Mouse (Mus musculus) lung, embryonic 14.5 days (tissue): Measurements from ENCODE around the gene Stpg3. TPM values are rescaled to one million over a fixed set of nuclear protein-coding genes. Genes with fewer than 3 reads are reported as not detected.
A peak's percentile ranks its signal among the peaks of the same experiment; 100 is the strongest.

Experiments used
- ATAC-seq: fragments of 200-750 bp; cut with Nextera tagmentation; 2 replicates; pipeline ENCODE4 v1.8.0; 2017; ENCODE audit warnings: mild to moderate bottlenecking, moderate TSS enrichment, moderate library complexity; ENCODE audit not compliant: insufficient read depth
- DNase-seq: peaks from one replicate; pipeline ENCODE4 v3.0.0-alpha.2; 2015
- H3K27ac ChIP-seq: fragments of 300-500 bp; sonication (generic); 2 replicates; pipeline ENCODE4 v1.5.1; 2014; ENCODE audit warnings: low read depth, mild to moderate bottlenecking, moderate library complexity
- H3K27me3 ChIP-seq: fragments of 300-500 bp; sonication (generic); 2 replicates; pipeline ENCODE4 v1.6.1; 2014; ENCODE audit warnings: low read length, control low read depth; ENCODE audit not compliant: insufficient read depth
- H3K36me3 ChIP-seq: fragments of 300-500 bp; sonication (generic); 2 replicates; pipeline ENCODE4 v1.6.1; 2014; ENCODE audit warnings: control low read depth; ENCODE audit not compliant: insufficient read depth
- H3K4me1 ChIP-seq: fragments of 300-500 bp; sonication (generic); 2 replicates; pipeline ENCODE4 v1.6.1; 2014; ENCODE audit warnings: antibody characterized with exemption, control low read depth; ENCODE audit not compliant: insufficient read depth
- H3K4me2 ChIP-seq: fragments of 300-500 bp; sonication (generic); 2 replicates; pipeline ENCODE4 v1.6.1; 2014; ENCODE audit warnings: mild to moderate bottlenecking
- H3K4me3 ChIP-seq: fragments of 300-500 bp; sonication (generic); 2 replicates; pipeline ENCODE4 v1.5.1; 2014; ENCODE audit warnings: low read depth, low read length
- H3K9ac ChIP-seq: fragments of 300-500 bp; sonication (generic); 2 replicates; pipeline ENCODE4 v1.6.1; 2014
- H3K9me3 ChIP-seq: fragments of 300-500 bp; sonication (generic); 2 replicates; pipeline ENCODE4 v1.6.1; 2016; ENCODE audit warnings: low read depth, low read length, control low read depth
- CTCF ChIP-seq: IDR thresholded peaks from 2 replicates; pipeline ENCODE4 v1.5.1; 2016; ENCODE audit warnings: antibody characterized with exemption, low read depth
- WGBS: fragments of 180-500 bp; shearing (Covaris S2); extraction: QIAGEN DNeasy Blood & Tissue Kit; methylation state at CpG from one replicate; pipeline ENCODE4 v1.1.7; 2014; 5-methylcytosine and 5-hydroxymethylcytosine counted together
- polyA plus RNA-seq: library from polyadenylated mRNA; unstranded; fragments of >200 nt; fragmentation: Nextera tagmentation; extraction: Ambion mirVana; gene quantifications from 2 replicates; pipeline ENCODE4 v1.2.1, GENCODE M21; 2014

Stpg3 gene
- polyA plus RNA-seq, 1 experiment from 2014 or later, result not detected

- no peaks in the 10 kb centered on the region for H3K9me3 ChIP-seq
- H3K36me3 ChIP-seq, result no peaks in the 10 kb centered on the region
- H3K27me3 ChIP-seq, result no peaks in the 10 kb centered on the region; the same call in 1 of the 2 replicates
- peak overlapping the region; percentile 63; the same call in 1 of the 2 replicates for H3K9ac ChIP-seq
- no peak for ATAC-seq
- no peak for DNase-seq
- peak overlapping the region; percentile 47 for H3K4me3 ChIP-seq
- 21% methylated on average over 2 of the region's 2 CpGs for WGBS
- H3K4me1 ChIP-seq, result peaks cover 3% of the 10 kb centered on the region; the same call in 1 of the 2 replicates
- TF ChIP-seq CTCF, result no peak
- H3K4me2 ChIP-seq, result peak overlapping the region; percentile 78
- peak overlapping the region; percentile 84 for H3K27ac ChIP-seq
Observed at GRCm38 (mm10) chr2:25168665-25168978, 45.8 kb downstream of the Stpg3 start.

- Histone ChIP-seq H3K36me3 (no peaks in the 10 kb centered on the region), H3K4me1 (peaks cover 9% of the 10 kb centered on the region; the same call in 1 of the 2 replicates), H3K4me2 (peak overlapping the region; percentile 78), H3K9ac (peak overlapping the region; percentile 63), H3K4me3 (peak overlapping the region; percentile 47), H3K9me3 (no peaks in the 10 kb centered on the region), H3K27me3 (no peaks in the 10 kb centered on the region; the same call in 1 of the 2 replicates), H3K27ac (peak overlapping the region; percentile 84)
- WGBS, result under 1% methylated on average over 37 of the region's 41 CpGs
- peak; percentile 86 for DNase-seq
- no peak for TF ChIP-seq CTCF
- peak; percentile 79 for ATAC-seq
Observed at GRCm38 (mm10) chr2:25167919-25168664, 46.3 kb downstream of the Stpg3 start.

- DNase-seq, result peak; percentile 49
- peak; percentile 39; the same call in 1 of the 2 replicates for ATAC-seq
- no peaks in the 10 kb centered on the region; the same call in 1 of the 2 replicates for H3K27me3 ChIP-seq
Observed at GRCm38 (mm10) chr2:25167481-25167880, 47.0 kb downstream of the Stpg3 start.

More at GRCm38 (mm10) chr2:25167481-25167880, 47.0 kb downstream of the Stpg3 start:
- peaks cover 15% of the 10 kb centered on the region for H3K4me1 ChIP-seq
- 15% methylated on average over 4 of the region's 4 CpGs for WGBS
- H3K4me2 ChIP-seq, result peak overlapping the region; percentile 78
- H3K36me3 ChIP-seq, result no peaks in the 10 kb centered on the region
- no peak for TF ChIP-seq CTCF
- peak overlapping the region; percentile 63 for H3K9ac ChIP-seq
- H3K27ac ChIP-seq, result peak overlapping the region; percentile 84
- peak overlapping the region; percentile 47 for H3K4me3 ChIP-seq
- H3K9me3 ChIP-seq, result no peaks in the 10 kb centered on the region

Other genes starting within 250 kb of the Stpg3 start
- 106 and 115 TPM in 2 replicates for gene Mrpl41, start 239.5 kb downstream of the Stpg3 start, polyA plus RNA-seq
- gene Pnpla7, start 238.6 kb downstream of the Stpg3 start, polyA plus RNA-seq, result 6.6 and 6.7 TPM in 2 replicates
- 59.9 and 67.8 TPM in 2 replicates for gene Nsmf, start 160.3 kb downstream of the Stpg3 start, polyA plus RNA-seq
- gene Entpd8, start 134.3 kb downstream of the Stpg3 start, polyA plus RNA-seq, result not detected in 2 replicates
- gene Noxa1, start 119.5 kb downstream of the Stpg3 start, polyA plus RNA-seq, result 0.41 and 0.68 TPM in 2 replicates
- 13.7 and 14.9 TPM in 2 replicates for gene Nrarp, start 33.9 kb downstream of the Stpg3 start, polyA plus RNA-seq
- gene Tor4a, start 17.8 kb downstream of the Stpg3 start, polyA plus RNA-seq, result 7.5 and 8.2 TPM in 2 replicates
- gene Nelfb, start 3.1 kb downstream of the Stpg3 start, polyA plus RNA-seq, result 96.6 and 108 TPM in 2 replicates
- gene Fam166a, start 4.1 kb upstream of the Stpg3 start, polyA plus RNA-seq, result 0.47 TPM in 1 of 2 replicates, not detected in the other
- 593 and 610 TPM in 2 replicates for gene Tubb4b, start 10.1 kb upstream of the Stpg3 start, polyA plus RNA-seq
- not detected in 2 replicates for gene Slc34a3, start 19.7 kb upstream of the Stpg3 start, polyA plus RNA-seq
- gene Rnf224, start 22.1 kb upstream of the Stpg3 start, polyA plus RNA-seq, result not detected in 2 replicates
- 7.7 and 9.9 TPM in 2 replicates for gene Rnf208, start 27.6 kb upstream of the Stpg3 start, polyA plus RNA-seq
- not detected in 2 replicates for gene Cysrt1, start 27.8 kb upstream of the Stpg3 start, polyA plus RNA-seq
- gene AL732309.1, start 32.2 kb upstream of the Stpg3 start, polyA plus RNA-seq, result 3.5 and 3.6 TPM in 2 replicates
- 14.5 and 16.4 TPM in 2 replicates for gene Tmem203, start 40.8 kb upstream of the Stpg3 start, polyA plus RNA-seq
- 4.7 and 5.0 TPM in 2 replicates for gene Tprn, start 48.0 kb upstream of the Stpg3 start, polyA plus RNA-seq
- 217 and 229 TPM in 2 replicates for gene Ssna1, start 57.8 kb upstream of the Stpg3 start, polyA plus RNA-seq
- 109 and 119 TPM in 2 replicates for gene Anapc2, start 57.8 kb upstream of the Stpg3 start, polyA plus RNA-seq
- gene Tmem210, start 73.5 kb upstream of the Stpg3 start, polyA plus RNA-seq, result not detected in 2 replicates
- 0.46 and 0.89 TPM in 2 replicates for gene Lrrc26, start 75.3 kb upstream of the Stpg3 start, polyA plus RNA-seq
- 0.78 and 0.84 TPM in 2 replicates for gene Grin1, start 104.5 kb upstream of the Stpg3 start, polyA plus RNA-seq
- 70.9 and 76.4 TPM in 2 replicates for gene Man1b1, start 117.7 kb upstream of the Stpg3 start, polyA plus RNA-seq
- gene Dpp7, start 141.7 kb upstream of the Stpg3 start, polyA plus RNA-seq, result 13.9 and 16.6 TPM in 2 replicates
- 17.4 and 20.1 TPM in 2 replicates for gene Uap1l1, start 151.0 kb upstream of the Stpg3 start, polyA plus RNA-seq
- 42.0 and 45.5 TPM in 2 replicates for gene Sapcd2, start 157.7 kb upstream of the Stpg3 start, polyA plus RNA-seq
- 0.92 and 1.2 TPM in 2 replicates for gene Entpd2, start 181.2 kb upstream of the Stpg3 start, polyA plus RNA-seq
- 19.5 and 20.5 TPM in 2 replicates for gene Npdc1, start 184.7 kb upstream of the Stpg3 start, polyA plus RNA-seq
- gene Fut7, start 208.6 kb upstream of the Stpg3 start, polyA plus RNA-seq, result not detected in 2 replicates
- 3.9 and 4.6 TPM in 2 replicates for gene Abca2, start 214.1 kb upstream of the Stpg3 start, polyA plus RNA-seq
- gene Clic3, start 242.2 kb upstream of the Stpg3 start, polyA plus RNA-seq, result 20.0 and 30.2 TPM in 2 replicates
- 15.8 and 23.5 TPM in 2 replicates for gene Paxx, start 246.5 kb upstream of the Stpg3 start, polyA plus RNA-seq